Mouse (Mus musculus): ENCODE results near the gene Olfr1301. TPM values are rescaled to one million over a fixed set of nuclear protein-coding genes. Genes with fewer than 3 reads are reported as not detected.

Gene Olfr1301
- not detected in 2 replicates for polyA plus RNA-seq (2012; ENCODE audit: insufficient read depth, low replicate concordance)

- H3K4me3 ChIP-seq (replicated peaks): no peak within 1 kb of the TSS
- peaks cover 8% of the 10 kb centered on the region for H3K9me3 ChIP-seq
- no peaks in the 10 kb centered on the region for H3K4me1 ChIP-seq
- TF ChIP-seq FLI1 (IDR thresholded peaks at IDR 0.05; ENCODE audit: low read length) (no peak), GATA1 (IDR thresholded peaks at IDR 0.05; ENCODE audit: borderline replicate concordance, low read length) (no peak)
- H3K27me3 ChIP-seq (replicated peaks): no peaks in the 10 kb centered on the region
- no peaks in the 10 kb centered on the region for H3K36me3 ChIP-seq (replicated peaks; ENCODE audit: low read length)
Measured at GRCm38 (mm10) chr2:111750706-111751105, at the start of gene Olfr1301. Olfr1301 (plus strand) TSS chr2:111751006.

- Histone ChIP-seq H3K4me1 (no peaks in the 10 kb centered on the region), H3K27me3 (replicated peaks) (no peaks in the 10 kb centered on the region), H3K4me3 (replicated peaks) (no peak overlapping the region), H3K9me3 (peaks cover 7% of the 10 kb centered on the region), H3K36me3 (replicated peaks; ENCODE audit: low read length) (no peaks in the 10 kb centered on the region)
- no peak for TF ChIP-seq GATA1 (IDR thresholded peaks at IDR 0.05; ENCODE audit: borderline replicate concordance, low read length)
- TF ChIP-seq FLI1 (IDR thresholded peaks at IDR 0.05; ENCODE audit: low read length): no peak
Measured at GRCm38 (mm10) chr2:111726739-111727138, 24.1 kb upstream of the Olfr1301 start.

- H3K27me3 ChIP-seq (replicated peaks): no peaks in the 10 kb centered on the region
- no peak within 1 kb of the TSS for H3K4me3 ChIP-seq (replicated peaks)
- H3K4me1 ChIP-seq: no peaks in the 10 kb centered on the region
- TF ChIP-seq GATA1 (IDR thresholded peaks at IDR 0.05; ENCODE audit: borderline replicate concordance, low read length) (no peak), FLI1 (IDR thresholded peaks at IDR 0.05; ENCODE audit: low read length) (no peak)
- H3K36me3 ChIP-seq (replicated peaks; ENCODE audit: low read length): no peaks in the 10 kb centered on the region
- peaks cover 10% of the 10 kb centered on the region for H3K9me3 ChIP-seq
Measured at GRCm38 (mm10) chr2:111777129-111777528, 26.3 kb downstream of the Olfr1301 start, which contains the start of gene Olfr1302. Olfr1302 (plus strand) TSS chr2:111777429.

Other genes starting within 250 kb of the Olfr1301 start
- not detected in 2 replicates for gene Olfr1293-ps, start 225.8 kb upstream of the Olfr1301 start, polyA plus RNA-seq (2012; ENCODE audit: insufficient read depth, low replicate concordance)
- gene Olfr1294, start 210.7 kb upstream of the Olfr1301 start, polyA plus RNA-seq (2012; ENCODE audit: insufficient read depth, low replicate concordance): not detected in 2 replicates
- gene Olfr1295, start 181.3 kb upstream of the Olfr1301 start, polyA plus RNA-seq (2012; ENCODE audit: insufficient read depth, low replicate concordance): not detected in 2 replicates
- gene Olfr1297, start 124.5 kb upstream of the Olfr1301 start, polyA plus RNA-seq (2012; ENCODE audit: insufficient read depth, low replicate concordance): not detected in 2 replicates
- not detected in 2 replicates for gene Olfr1298, start 101.8 kb upstream of the Olfr1301 start, polyA plus RNA-seq (2012; ENCODE audit: insufficient read depth, low replicate concordance)
- gene Olfr1299, start 89.6 kb upstream of the Olfr1301 start, polyA plus RNA-seq (2012; ENCODE audit: insufficient read depth, low replicate concordance): not detected in 2 replicates
- gene Olfr1302, start 26.4 kb downstream of the Olfr1301 start, polyA plus RNA-seq (2012; ENCODE audit: insufficient read depth, low replicate concordance): not detected in 2 replicates
- not detected in 2 replicates for gene Olfr1303, start 69.3 kb downstream of the Olfr1301 start, polyA plus RNA-seq (2012; ENCODE audit: insufficient read depth, low replicate concordance)
- gene Olfr1305, start 126.1 kb downstream of the Olfr1301 start, polyA plus RNA-seq (2012; ENCODE audit: insufficient read depth, low replicate concordance): not detected in 2 replicates
- not detected in 2 replicates for gene Olfr1306, start 165.3 kb downstream of the Olfr1301 start, polyA plus RNA-seq (2012; ENCODE audit: insufficient read depth, low replicate concordance)
- gene Olfr1307, start 198.4 kb downstream of the Olfr1301 start, polyA plus RNA-seq (2012; ENCODE audit: insufficient read depth, low replicate concordance): 0.14 TPM in 1 of 2 replicates, not detected in the other
- not detected in 2 replicates for gene Olfr1308, start 213.9 kb downstream of the Olfr1301 start, polyA plus RNA-seq (2012; ENCODE audit: insufficient read depth, low replicate concordance)
- gene Olfr1309, start 239.3 kb downstream of the Olfr1301 start, polyA plus RNA-seq (2012; ENCODE audit: insufficient read depth, low replicate concordance): not detected in 2 replicates

Data from megakaryocyte, embryonic 14.5 days (primary cell).